Mouse (Mus musculus) neural tube, embryonic 15.5 days (tissue): ENCODE results near the gene Fam43b. TPM values are rescaled to one million over a fixed set of nuclear protein-coding genes. Genes with fewer than 3 reads are reported as not detected.

Experiments used
- ATAC-seq: fragments of 200-750 bp; cut with Nextera tagmentation; 2 replicates; pipeline ENCODE4 v1.8.0; 2017; ENCODE audit warnings: mild to moderate bottlenecking, moderate TSS enrichment, moderate library complexity; ENCODE audit not compliant: low FRiP score
- H3K27ac ChIP-seq: fragments of 300-500 bp; sonication (generic); replicated peaks from 2 replicates; pipeline ENCODE4 v1.5.1; 2015; ENCODE audit warnings: mild to moderate bottlenecking, inconsistent platforms
- H3K27me3 ChIP-seq: fragments of 300-500 bp; sonication (generic); replicated peaks from 2 replicates; pipeline ENCODE4 v1.6.1; 2015; ENCODE audit warnings: inconsistent platforms
- H3K36me3 ChIP-seq: fragments of 300-500 bp; sonication (generic); 2 replicates; pipeline ENCODE4 v1.6.1; 2015; ENCODE audit warnings: inconsistent platforms
- H3K4me1 ChIP-seq: fragments of 300-500 bp; sonication (generic); 2 replicates; pipeline ENCODE4 v1.6.1; 2015; ENCODE audit warnings: inconsistent platforms
- H3K4me2 ChIP-seq: fragments of 300-500 bp; sonication (generic); 2 replicates; pipeline ENCODE4 v1.6.1; 2015; ENCODE audit warnings: inconsistent platforms, mild to moderate bottlenecking, moderate library complexity
- H3K4me3 ChIP-seq: fragments of 300-500 bp; sonication (generic); replicated peaks from 2 replicates; pipeline ENCODE4 v1.5.1; 2015; ENCODE audit warnings: mild to moderate bottlenecking, inconsistent platforms
- H3K9ac ChIP-seq: fragments of 300-500 bp; sonication (generic); replicated peaks from 2 replicates; pipeline ENCODE4 v1.6.1; 2015; ENCODE audit warnings: mild to moderate bottlenecking, inconsistent platforms
- H3K9me3 ChIP-seq: fragments of 300-500 bp; sonication (generic); replicated peaks from 2 replicates; pipeline ENCODE4 v1.6.1; 2016; ENCODE audit warnings: inconsistent platforms
- WGBS: fragments of 180-500 bp; shearing (Covaris S2); methylation state at CpG from one replicate; pipeline ENCODE4 v1.1.7; 2015; ENCODE audit warnings: mixed read lengths; 5-methylcytosine and 5-hydroxymethylcytosine counted together
- polyA plus RNA-seq: library from polyadenylated mRNA; unstranded; fragments of >200 nt; fragmentation: Nextera tagmentation; extraction: Ambion mirVana; gene quantifications from 2 replicates; pipeline ENCODE4 v1.2.1, GENCODE M21; 2015

Fam43b gene
- polyA plus RNA-seq, 1 experiment from 2014 or later = 14.3 TPM

DNA sequence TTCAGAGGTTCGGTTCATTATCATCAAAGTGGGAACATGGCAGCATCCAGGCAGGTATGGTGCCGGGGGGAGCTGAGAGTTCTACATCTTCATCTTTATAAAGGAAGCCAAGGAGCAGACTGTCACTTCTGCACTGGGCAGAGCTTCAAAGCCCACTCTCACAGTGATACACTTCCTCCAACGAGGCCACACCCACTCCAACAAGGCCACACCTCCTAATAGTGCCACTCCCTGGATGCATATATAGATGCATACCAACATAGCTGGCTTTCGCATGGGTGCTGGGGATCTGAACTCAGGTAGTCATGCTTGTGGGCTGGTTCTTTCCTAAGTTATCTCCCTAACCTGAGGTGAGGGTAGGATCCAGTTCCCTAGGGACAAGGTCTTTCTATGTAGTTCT lies 21.6 kb upstream of the Fam43b start:
- no peak overlapping the region for H3K9ac ChIP-seq
- H3K4me3 ChIP-seq = no peak overlapping the region
- 89% methylated on average over 4 of the region's 4 CpGs for WGBS
- H3K36me3 ChIP-seq = no peaks in the 10 kb centered on the region
- peaks cover 14% of the 10 kb centered on the region for H3K27me3 ChIP-seq
- no peaks in the 10 kb centered on the region for H3K9me3 ChIP-seq
- peaks cover 7% of the 10 kb centered on the region for H3K4me1 ChIP-seq
- no peak overlapping the region for H3K4me2 ChIP-seq
- H3K27ac ChIP-seq = no peak overlapping the region
- ATAC-seq = no peak

DNA sequence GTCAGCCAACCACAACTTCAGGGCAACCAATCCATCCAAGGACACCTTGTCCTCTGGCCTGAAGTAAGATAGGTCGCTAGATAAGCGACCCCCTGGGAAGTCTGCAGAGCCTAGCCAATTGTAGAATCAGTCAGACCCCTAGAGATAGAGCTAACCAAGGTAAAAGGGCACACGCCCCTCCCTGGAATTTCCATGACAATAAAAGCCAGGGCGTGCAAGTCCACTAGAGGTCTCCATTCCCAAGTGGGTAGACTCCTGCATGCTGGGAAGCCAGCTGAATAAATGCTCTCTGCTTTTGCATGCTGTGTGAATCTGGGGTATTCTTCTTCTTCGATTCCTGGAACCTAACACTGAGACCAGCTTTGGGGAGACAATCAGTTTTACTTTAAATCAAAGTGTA lies 20.1 kb upstream of the Fam43b start:
- no peak for ATAC-seq
- Histone ChIP-seq H3K4me1 (peaks cover 7% of the 10 kb centered on the region), H3K9ac (no peak overlapping the region), H3K9me3 (no peaks in the 10 kb centered on the region), H3K36me3 (no peaks in the 10 kb centered on the region), H3K27me3 (peaks cover 18% of the 10 kb centered on the region), H3K4me3 (no peak overlapping the region), H3K27ac (no peak overlapping the region), H3K4me2 (no peak overlapping the region)
- WGBS = 66% methylated on average over 5 of the region's 5 CpGs

DNA sequence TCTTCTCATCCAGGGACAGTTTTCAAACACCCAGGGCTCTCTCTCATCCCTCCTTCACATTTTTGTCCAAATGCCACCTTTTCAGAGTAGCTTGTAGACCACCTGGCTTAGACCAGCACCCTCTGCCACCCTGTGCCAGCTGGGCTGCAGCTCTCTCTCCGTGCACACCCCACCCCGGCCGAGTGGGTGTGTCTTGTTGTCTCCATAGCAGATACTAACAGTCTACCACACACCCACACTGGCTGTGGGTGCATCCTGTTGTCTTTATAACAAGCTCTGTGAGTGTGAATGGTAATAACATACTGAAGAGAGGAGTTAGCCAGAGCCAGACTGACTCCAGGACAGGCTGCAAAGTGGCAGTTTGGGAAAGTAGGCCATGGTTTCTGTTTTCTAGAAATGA lies 19.7 kb upstream of the Fam43b start:
- WGBS = 88% methylated on average over 3 of the region's 3 CpGs
- no peak for ATAC-seq
- no peaks in the 10 kb centered on the region for H3K9me3 ChIP-seq

DNA sequence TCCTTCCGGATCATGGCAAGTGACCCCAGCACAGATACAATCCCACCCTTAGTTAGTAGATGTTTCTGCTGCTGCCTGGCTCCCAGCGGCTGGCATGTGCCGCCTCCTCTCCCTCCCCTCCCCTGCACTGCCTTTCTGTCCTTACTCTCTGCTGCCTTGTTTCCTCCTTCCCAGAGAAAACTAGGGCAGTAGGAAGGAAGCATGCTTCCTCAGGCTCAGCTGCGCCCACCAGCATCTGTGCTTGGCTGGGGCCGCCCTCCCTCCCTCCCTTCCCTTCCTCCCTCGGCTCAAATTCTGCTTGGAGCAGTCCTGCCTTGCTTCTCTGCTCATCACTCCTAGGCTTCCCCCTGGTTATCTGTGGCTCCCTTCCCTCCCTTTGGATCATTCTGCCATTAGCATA lies 18.4 kb upstream of the Fam43b start:
- no peak overlapping the region for H3K9ac ChIP-seq
- no peak overlapping the region for H3K4me3 ChIP-seq
- no peak overlapping the region; the same call in 1 of the 2 replicates for H3K27ac ChIP-seq
- H3K36me3 ChIP-seq = no peaks in the 10 kb centered on the region
- H3K9me3 ChIP-seq = no peaks in the 10 kb centered on the region
- peaks cover 7% of the 10 kb centered on the region for H3K4me1 ChIP-seq
- H3K4me2 ChIP-seq = no peak overlapping the region
- 30% methylated on average over 6 of the region's 6 CpGs for WGBS
- no peak for ATAC-seq
- H3K27me3 ChIP-seq = peaks cover 19% of the 10 kb centered on the region

More for the DNA sequence above, 19.7 kb upstream of the Fam43b start:
- Histone ChIP-seq H3K27me3 (peaks cover 19% of the 10 kb centered on the region), H3K36me3 (no peaks in the 10 kb centered on the region), H3K27ac (no peak overlapping the region), H3K4me3 (no peak overlapping the region), H3K4me2 (no peak overlapping the region), H3K9ac (no peak overlapping the region), H3K4me1 (peaks cover 7% of the 10 kb centered on the region)

DNA sequence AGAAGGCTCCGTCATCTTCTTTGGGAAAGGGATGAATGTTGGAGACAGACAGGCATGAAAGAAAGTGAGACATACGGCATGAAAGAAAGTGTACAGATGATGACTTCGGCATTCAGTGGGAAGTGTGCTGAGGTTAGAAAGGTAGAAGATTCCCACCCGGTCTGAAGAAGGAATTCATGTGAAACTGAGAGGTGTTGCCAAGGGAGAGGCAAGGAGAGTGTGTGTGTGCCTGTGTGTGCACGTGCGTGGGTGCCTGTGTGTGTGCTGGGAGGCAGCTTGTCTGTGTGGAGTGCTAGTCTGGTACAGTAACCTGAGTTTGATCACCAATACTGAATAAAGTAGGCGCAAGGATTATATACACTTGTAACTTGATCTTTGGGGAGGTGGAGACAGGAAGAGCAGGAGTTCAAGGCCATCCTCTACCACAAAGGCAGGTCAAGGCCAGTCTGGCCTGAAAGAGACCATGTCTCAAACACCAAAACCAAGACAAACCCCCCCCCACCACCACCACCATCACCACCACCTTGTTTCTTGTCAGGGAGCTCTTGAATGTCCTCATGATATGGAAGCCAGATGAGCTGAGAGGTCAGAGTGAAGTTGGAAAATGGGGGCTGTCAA lies 15.3 kb upstream of the Fam43b start:
- no peak overlapping the region for H3K27ac ChIP-seq

GRCm38 (mm10) chr4:138411011-138411410 lies 14.7 kb upstream of the Fam43b start:
- Histone ChIP-seq H3K9ac (no peak overlapping the region), H3K27ac (no peak overlapping the region), H3K36me3 (no peaks in the 10 kb centered on the region), H3K27me3 (peaks cover 23% of the 10 kb centered on the region), H3K9me3 (no peaks in the 10 kb centered on the region), H3K4me2 (no peak overlapping the region), H3K4me1 (peaks cover 7% of the 10 kb centered on the region), H3K4me3 (no peak overlapping the region)
- 11% methylated on average over 5 of the region's 5 CpGs for WGBS
- ATAC-seq = no peak

More for the DNA sequence above, 15.3 kb upstream of the Fam43b start:
- Histone ChIP-seq H3K4me1 (peaks cover 7% of the 10 kb centered on the region), H3K36me3 (no peaks in the 10 kb centered on the region), H3K4me2 (no peak overlapping the region), H3K27me3 (peaks cover 24% of the 10 kb centered on the region), H3K4me3 (no peak overlapping the region), H3K9ac (no peak overlapping the region), H3K9me3 (no peaks in the 10 kb centered on the region)
- 50% methylated on average over 7 of the region's 7 CpGs for WGBS
- ATAC-seq = no peak

- Histone ChIP-seq H3K27me3 (peaks cover 22% of the 10 kb centered on the region), H3K36me3 (no peaks in the 10 kb centered on the region), H3K4me2 (no peak overlapping the region), H3K27ac (no peak overlapping the region), H3K4me1 (no peaks in the 10 kb centered on the region), H3K4me3 (no peak overlapping the region), H3K9ac (no peak overlapping the region), H3K9me3 (no peaks in the 10 kb centered on the region)
- no peak for ATAC-seq
- WGBS = 86% methylated on average over 12 of the region's 13 CpGs
These were observed 11.3 kb upstream of the Fam43b start for GRCm38 (mm10) chr4:138407479-138408194.

- Histone ChIP-seq H3K4me1 (no peaks in the 10 kb centered on the region), H3K36me3 (no peaks in the 10 kb centered on the region), H3K4me3 (no peak overlapping the region), H3K27ac (no peak overlapping the region), H3K4me2 (no peak overlapping the region), H3K9ac (no peak overlapping the region), H3K27me3 (peaks cover 20% of the 10 kb centered on the region), H3K9me3 (no peaks in the 10 kb centered on the region)
- WGBS = 9% methylated on average over 2 of the region's 2 CpGs
- ATAC-seq = no peak
These were observed 8.5 kb upstream of the Fam43b start for GRCm38 (mm10) chr4:138404806-138405205.

DNA sequence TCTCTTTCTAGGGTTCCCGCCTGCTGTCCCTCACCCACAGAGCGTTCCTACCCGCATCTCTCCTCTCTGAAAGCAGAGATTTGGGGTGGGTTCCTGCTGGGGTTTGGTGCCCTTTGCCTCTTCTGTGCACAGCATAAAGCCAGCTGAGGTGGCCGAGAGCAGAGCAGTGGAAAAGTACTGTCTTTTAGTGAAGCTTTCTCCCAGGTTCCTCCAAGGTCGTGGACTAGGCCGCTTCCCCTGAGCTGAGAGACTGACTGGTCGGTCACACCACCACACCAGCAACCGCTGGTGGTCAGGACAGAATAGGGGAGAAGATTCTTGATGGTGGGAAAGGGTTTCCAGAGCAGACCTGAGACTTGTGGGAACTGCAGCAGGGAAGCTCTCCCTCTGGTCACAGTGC lies 383 bp upstream of the Fam43b start:
- H3K9me3 ChIP-seq = no peaks in the 10 kb centered on the region
- H3K9ac ChIP-seq = peak overlapping the region; percentile 21; the same call in 1 of the 2 replicates
- H3K36me3 ChIP-seq = no peaks in the 10 kb centered on the region
- peaks cover 84% of the 10 kb centered on the region for H3K27me3 ChIP-seq
- H3K27ac ChIP-seq = no peak overlapping the region
- peak overlapping the region; percentile 58 for H3K4me3 ChIP-seq
- peak overlapping the region; percentile 92 for H3K4me2 ChIP-seq
- WGBS = 4% methylated on average over 8 of the region's 8 CpGs
- ATAC-seq = no peak
- H3K4me1 ChIP-seq = peaks cover 34% of the 10 kb centered on the region

DNA sequence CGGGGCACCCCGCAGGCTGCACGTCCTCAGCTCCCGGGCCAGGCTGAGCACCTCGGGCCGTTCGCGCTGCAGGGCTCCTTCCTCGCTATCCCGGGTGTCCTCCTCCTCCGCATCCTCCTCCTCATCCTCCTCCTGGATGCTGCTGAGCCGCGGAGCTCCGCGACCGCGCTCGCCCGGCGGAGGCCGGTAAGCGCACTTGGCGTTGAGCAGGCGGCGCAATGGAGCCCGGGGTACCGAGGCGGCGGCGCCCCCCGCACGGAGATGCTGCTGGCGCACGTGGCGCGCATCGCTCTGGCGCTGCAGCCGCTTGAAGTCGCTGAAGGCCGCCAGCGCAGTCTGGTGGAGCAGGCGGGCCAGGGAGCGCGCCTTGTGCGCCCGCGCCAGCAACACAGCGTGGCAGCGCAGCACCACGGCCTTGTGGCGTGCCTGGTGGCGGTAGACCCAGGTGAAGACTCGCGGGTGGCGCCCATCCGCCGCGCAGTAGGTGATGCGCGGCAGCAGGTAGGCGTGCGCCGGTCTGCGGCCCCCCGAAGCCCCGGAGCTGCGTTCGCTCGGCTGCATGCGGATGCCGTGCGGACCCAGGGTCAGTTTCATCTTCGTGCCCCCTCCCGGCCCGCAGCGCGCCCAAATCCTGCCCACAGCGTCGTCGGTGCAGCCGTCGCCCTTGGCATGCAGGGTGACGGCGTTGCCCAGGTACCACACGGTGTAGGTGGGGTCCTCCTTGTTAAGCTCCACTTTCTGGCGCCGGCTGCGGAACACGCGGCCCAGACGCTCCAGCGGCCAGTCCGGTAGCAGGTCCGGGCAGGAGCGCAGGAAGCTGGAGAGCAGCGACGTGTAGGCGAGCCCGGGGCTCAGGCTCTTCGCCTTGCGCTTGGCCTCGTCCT lies 999 bp downstream of the Fam43b start:
- no peaks in the 10 kb centered on the region for H3K9me3 ChIP-seq
- H3K4me2 ChIP-seq = peak overlapping the region; percentile 92
- peaks cover 85% of the 10 kb centered on the region for H3K27me3 ChIP-seq
- WGBS = 1% methylated on average over 92 of the region's 103 CpGs
- no peaks in the 10 kb centered on the region for H3K36me3 ChIP-seq
- peak; percentile 75 for ATAC-seq
- peak overlapping the region; percentile 58 for H3K4me3 ChIP-seq
- H3K9ac ChIP-seq = peak overlapping the region; percentile 60
- peaks cover 34% of the 10 kb centered on the region for H3K4me1 ChIP-seq
- no peak overlapping the region; the same call in 1 of the 2 replicates for H3K27ac ChIP-seq

- Histone ChIP-seq H3K36me3 (no peaks in the 10 kb centered on the region), H3K4me3 (peak overlapping the region; percentile 58; the same call in 1 of the 2 replicates), H3K27me3 (peaks cover 77% of the 10 kb centered on the region), H3K4me2 (peak overlapping the region; percentile 92), H3K9ac (no peak overlapping the region), H3K27ac (no peak overlapping the region), H3K9me3 (no peaks in the 10 kb centered on the region), H3K4me1 (peaks cover 34% of the 10 kb centered on the region)
- 64% methylated on average over 7 of the region's 7 CpGs for WGBS
- no peak for ATAC-seq
These were observed 2.6 kb downstream of the Fam43b start for GRCm38 (mm10) chr4:138393703-138394102.
